Comparison of ENCODE assay signal across 8 mouse cellular contexts in the genomic region with DNA sequence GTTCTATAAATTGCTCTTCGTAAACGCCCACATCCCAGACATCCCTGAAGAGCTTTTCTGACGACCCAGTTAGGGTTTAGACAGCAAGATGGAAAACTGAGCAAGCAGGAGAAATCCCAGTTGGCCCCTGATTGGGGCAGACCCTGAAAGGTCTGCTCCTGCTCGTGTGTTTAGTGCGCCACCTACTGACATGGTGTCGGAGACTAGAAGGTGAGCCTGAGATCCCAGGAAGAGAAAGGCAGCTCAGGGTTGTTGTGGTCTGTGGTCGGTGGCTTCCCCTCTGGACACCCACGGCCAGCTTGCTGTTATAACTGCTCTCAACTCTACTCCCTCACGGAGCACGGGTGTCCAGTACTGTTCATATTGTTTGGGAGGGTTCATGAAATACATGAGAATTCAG. TPM values are rescaled to one million over a fixed set of nuclear protein-coding genes. Genes with fewer than 3 reads are reported as not detected.
DNase-seq lines count a peak whose midpoint lies in the region; ATAC-seq lines count a peak whose summit lies in the region.

No protein-coding gene starts in this region.

- H3K9ac ChIP-seq in hindbrain, embryonic 15.5 days = no peak overlapping the region

- H3K36me3 ChIP-seq in hindbrain, embryonic 15.5 days = no peaks in the 10 kb centered on the region

- peak; percentile 48 for DNase-seq in MN1 (ENCODE audit: low spot score)
- peak; percentile 63 for DNase-seq in cerebellum, adult 8-10 months
- DNase-seq in frontal cortex, postnatal 25 days (ENCODE audit: low spot score in 2 of 2) = peak; percentile 51 to 69
- DNase-seq in left cerebral cortex, adult 11 months (ENCODE audit: low spot score) = peak; percentile 35
- peak; percentile 92 for DNase-seq in lung, postnatal 36 days
- peak; percentile 83 for DNase-seq in retina, postnatal 1 day
- DNase-seq in thymus, postnatal 4 days = peak; percentile 85

- ATAC-seq in hindbrain, embryonic 15.5 days (ENCODE audit: low FRiP score, low read depth) = peak; percentile 79; the same call in 1 of the 2 replicates

- no peaks in the 10 kb centered on the region for H3K27me3 ChIP-seq in hindbrain, embryonic 15.5 days

- H3K4me3 ChIP-seq in hindbrain, embryonic 15.5 days = no peak overlapping the region

- no peaks in the 10 kb centered on the region for H3K9me3 ChIP-seq in hindbrain, embryonic 15.5 days

- no peak overlapping the region for H3K4me2 ChIP-seq in hindbrain, embryonic 15.5 days

- 12% methylated on average over 10 of the region's 10 CpGs for WGBS in hindbrain, embryonic 15.5 days

- H3K27ac ChIP-seq in hindbrain, embryonic 15.5 days (replicated peaks) = no peak overlapping the region

- peaks cover 7% of the 10 kb centered on the region for H3K4me1 ChIP-seq in hindbrain, embryonic 15.5 days (replicated peaks)

RNA-seq across cellular contexts. Expression of gene Ccdc80, which starts 3.2 kb away (rescaled TPM):
- polyA plus RNA-seq in hindbrain, embryonic 15.5 days (2015; fragmentation: Nextera tagmentation; extraction: Ambion mirVana) = 10.0 and 11.6 TPM in 2 replicates

Comparison
In these comparisons a context has a peak if more than half of its experiments do, and no peak if none do; other contexts are left out.
1. DNase-seq: peak in every context shown above with its lines; median percentile 92 in lung, postnatal 36 days; 85 in thymus, postnatal 4 days; 83 in retina, postnatal 1 day; 63 in cerebellum, adult 8-10 months; 60 in frontal cortex, postnatal 25 days; 48 in MN1; 35 in left cerebral cortex, adult 11 months.